Comparison of ENCODE assay signal across 12 mouse cellular contexts in the genomic region with DNA sequence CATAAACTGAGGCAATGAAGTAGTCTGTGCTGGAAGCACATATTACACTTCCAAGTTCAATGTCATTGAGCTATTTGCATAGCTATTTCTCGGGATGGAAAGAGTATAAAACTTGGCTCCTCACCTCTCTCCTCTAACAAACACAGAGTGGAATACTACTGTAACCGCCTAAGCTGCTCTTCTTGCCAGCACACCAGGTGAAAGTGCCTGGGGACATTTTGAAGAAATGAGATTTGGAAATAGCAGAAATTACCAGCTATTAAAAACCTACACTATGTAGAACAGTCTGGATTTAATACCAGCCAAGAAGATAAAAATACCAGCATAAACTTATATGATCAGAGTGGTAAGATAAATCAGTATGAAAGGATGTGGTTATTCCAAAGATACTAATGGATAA.
"Had no signal": no experiment of that assay in that cellular context is flagged by ENCODE, and none has a peak within 500 bp of the region (broad histone marks: within the 10 kb centered on the region; RNA-seq: fewer than 3 reads in every experiment).

No protein-coding gene starts in this region.

- DNase-seq: left cerebral cortex, postnatal 4 days; liver; liver, embryonic 13.5 days; liver, postnatal 0 days; lung, adult 18-20 months; lung, adult 2 months; lung, embryonic 14.5 days; lung, postnatal 10 days; lung, postnatal 14 days; lung, postnatal 36 days; lung, postnatal 4 days; midbrain, embryonic 14.5 days had no signal
